Mouse (Mus musculus) central nervous system, embryonic 14 days (tissue): Measurements from ENCODE around the gene Gm26657. TPM values are rescaled to one million over a fixed set of nuclear protein-coding genes. Genes with fewer than 3 reads are reported as not detected.

Source experiments
- polyA plus RNA-seq: library from polyadenylated mRNA; depleted of rRNA; stranded (reverse); fragments of >200 nt; gene quantifications from 2 replicates; pipeline ENCODE4 v1.2.3, GENCODE M21; 2012; rRNA removed

Gene Gm26657
- not detected in 2 replicates for polyA plus RNA-seq

DNA sequence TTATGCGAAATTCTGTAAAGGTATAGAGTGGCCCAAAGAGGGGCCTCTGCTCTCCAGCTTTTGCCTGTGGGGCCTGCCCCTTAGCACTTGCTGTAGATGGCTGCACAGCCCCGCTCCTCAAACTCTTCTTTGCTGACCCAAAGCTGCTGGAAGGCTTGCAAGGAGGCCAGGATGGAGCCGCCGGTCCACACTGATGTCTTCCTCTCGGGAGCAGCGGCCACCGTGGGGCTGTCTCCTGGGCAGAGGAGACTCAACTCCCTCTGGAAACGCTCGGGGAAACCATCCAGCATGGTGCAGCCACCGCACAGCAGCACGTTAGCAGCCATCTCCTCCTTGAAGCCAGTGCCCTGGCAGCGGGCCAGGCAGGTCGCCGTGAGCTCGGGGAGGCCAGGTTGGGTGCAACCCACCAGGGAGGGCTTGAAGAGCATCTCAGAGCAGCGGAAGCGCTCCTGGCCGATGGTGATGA, at the start of gene Gm26657:
TSS of gene Gm26657 (plus strand) at position 51 of the 466 bp plus-strand sequence.

DNA sequence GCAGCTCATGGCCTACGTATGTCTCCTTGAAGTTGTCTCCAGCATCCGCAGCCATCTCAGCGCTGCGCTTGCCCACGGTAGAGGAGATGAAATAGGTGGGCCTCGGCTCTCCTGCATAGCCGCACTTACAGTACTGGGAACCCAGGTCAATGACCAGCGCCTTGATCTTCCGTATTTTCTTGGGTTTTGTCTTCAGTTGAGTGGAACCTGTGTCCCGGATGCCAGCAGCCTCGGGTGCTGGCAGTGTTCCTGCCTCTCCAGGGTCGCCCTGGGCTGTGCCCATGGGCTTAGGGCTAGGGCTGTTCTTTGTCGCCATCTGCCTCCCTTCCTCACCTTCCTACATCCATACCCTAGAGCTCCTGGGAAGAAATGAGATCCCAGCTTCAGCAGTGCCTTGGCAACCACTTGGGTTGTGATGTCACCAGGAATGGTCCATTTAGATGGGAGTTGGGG, 1.2 kb downstream of the Gm26657 start, which contains the start of gene Actl7b:
TSS of gene Actl7b (minus strand) at position 403 of the 453 bp plus-strand sequence.

GRCm38 (mm10) chr4:56743363-56744195, 3.7 kb downstream of the Gm26657 start, which contains the start of gene Actl7a:
Gene Actl7a (plus strand): TSS chr4:56743413.

Other genes with a start within 250 kb of the Gm26657 start
- 0.19 and 0.20 TPM in 2 replicates for gene Actl7b, start 1.4 kb downstream of the Gm26657 start, polyA plus RNA-seq
- gene Actl7a, start 3.3 kb downstream of the Gm26657 start, polyA plus RNA-seq = not detected in 2 replicates
- 69.3 and 72.0 TPM in 2 replicates for gene Elp1, start 62.3 kb downstream of the Gm26657 start, polyA plus RNA-seq
- gene Fam206a, start 62.3 kb downstream of the Gm26657 start, polyA plus RNA-seq = 10.4 and 10.7 TPM in 2 replicates
- gene Ctnnal1, start 125.1 kb downstream of the Gm26657 start, polyA plus RNA-seq = 25.2 and 26.2 TPM in 2 replicates
- 9.8 and 10.0 TPM in 2 replicates for gene Tmem245, start 207.4 kb downstream of the Gm26657 start, polyA plus RNA-seq